32 mouse cellular contexts compared by ENCODE assay signal in genomic region chrX:7287051-7287734, GRCm38 (mm10).
"Had no signal": no experiment of that assay in that cellular context is flagged by ENCODE, and none has a peak within 500 bp of the region (broad histone marks: within the 10 kb centered on the region; RNA-seq: fewer than 3 reads in every experiment).

No protein-coding gene starts in this region.

- H3K4me1 ChIP-seq: heart, embryonic 10.5 days; heart, embryonic 13.5 days; heart, embryonic 15.5 days; hindbrain, embryonic 12.5 days; hindbrain, embryonic 13.5 days; hindbrain, embryonic 15.5 days; kidney, embryonic 15.5 days had no signal

- DNase-seq: heart, postnatal 10 days; heart, postnatal 14 days; heart, postnatal 36 days; heart, postnatal 4 days; kidney, adult 11 months; kidney, adult 2 months; kidney, adult 8-10 months; kidney, adult 9 months; kidney, postnatal 10 days; kidney, postnatal 14 days; kidney, postnatal 25 days; kidney, postnatal 36 days; kidney, postnatal 4 days; layer of hippocampus, adult 9-11 months; layer of hippocampus, postnatal 36 days had no signal

- H3K9me3 ChIP-seq: heart, embryonic 10.5 days; heart, embryonic 12.5 days; heart, embryonic 13.5 days; heart, embryonic 15.5 days; hindbrain, embryonic 10.5 days; hindbrain, embryonic 12.5 days; hindbrain, embryonic 13.5 days; hindbrain, embryonic 15.5 days; kidney, embryonic 15.5 days had no signal

- ATAC-seq: hindbrain, embryonic 16.5 days; hindbrain, postnatal 0 days; inflammation-experienced regulatory T-cells, adult 6 months had no signal

- H3K4me3 ChIP-seq: heart, embryonic 10.5 days; heart, embryonic 12.5 days; heart, embryonic 13.5 days; heart, embryonic 15.5 days; hindbrain, embryonic 10.5 days; hindbrain, embryonic 12.5 days; hindbrain, embryonic 13.5 days; hindbrain, embryonic 15.5 days; kidney, embryonic 15.5 days; layer of hippocampus, adult 2 months; left cerebral cortex, adult 2 months had no signal

- H3K27me3 ChIP-seq: heart, embryonic 12.5 days; heart, embryonic 13.5 days; heart, embryonic 15.5 days; hindbrain, embryonic 12.5 days; hindbrain, embryonic 13.5 days; hindbrain, embryonic 15.5 days; kidney, embryonic 15.5 days had no signal

- H3K9ac ChIP-seq: heart, embryonic 12.5 days; heart, embryonic 13.5 days; heart, embryonic 15.5 days; hindbrain, embryonic 12.5 days; hindbrain, embryonic 13.5 days; hindbrain, embryonic 14.5 days; hindbrain, embryonic 15.5 days; kidney, embryonic 15.5 days had no signal

- H3K27ac ChIP-seq: heart, embryonic 10.5 days; heart, embryonic 13.5 days; heart, embryonic 15.5 days; hindbrain, embryonic 10.5 days; hindbrain, embryonic 12.5 days; hindbrain, embryonic 13.5 days; hindbrain, embryonic 14.5 days; hindbrain, embryonic 15.5 days; hindbrain, postnatal 0 days; kidney, embryonic 15.5 days; kidney, postnatal 0 days; layer of hippocampus, adult 2 months; left cerebral cortex, adult 2 months had no signal

- H3K4me2 ChIP-seq: heart, embryonic 11.5 days; heart, embryonic 12.5 days; heart, embryonic 13.5 days; heart, embryonic 15.5 days; hindbrain, embryonic 12.5 days; hindbrain, embryonic 13.5 days; hindbrain, embryonic 14.5 days; hindbrain, embryonic 15.5 days; kidney, embryonic 15.5 days had no signal

- H3K36me3 ChIP-seq: heart, embryonic 10.5 days; heart, embryonic 12.5 days; heart, embryonic 13.5 days; heart, embryonic 15.5 days; hindbrain, embryonic 10.5 days; hindbrain, embryonic 12.5 days; hindbrain, embryonic 13.5 days; hindbrain, embryonic 15.5 days; kidney, embryonic 15.5 days had no signal
